Mouse (Mus musculus) cerebellum, adult 8-10 months (tissue): ENCODE measurements around the gene Vmn1r90.
"Not testable (repeated sequence)": the region's sequence is repeated elsewhere in the genome, so short reads cannot be mapped to it uniquely, and the experiment has no call there.

ENCODE experiments used
- DNase-seq: peaks from one replicate; pipeline ENCODE4 v3.0.0; 2022

Vmn1r90 gene

GRCm38 (mm10) chr7:14563406-14563805, at the start of gene Vmn1r90:
Gene Vmn1r90, minus strand, starts transcription at chr7:14563506.
- no peak for DNase-seq

GRCm38 (mm10) chr7:14593009-14593408, 29.7 kb upstream of the Vmn1r90 start:
- not testable (repeated sequence) for DNase-seq

GRCm38 (mm10) chr7:14552284-14552683, 11.0 kb downstream of the Vmn1r90 start:
- DNase-seq = no peak

- DNase-seq = no peak
Observed at GRCm38 (mm10) chr7:14525280-14525679, 38.0 kb downstream of the Vmn1r90 start.

DNA sequence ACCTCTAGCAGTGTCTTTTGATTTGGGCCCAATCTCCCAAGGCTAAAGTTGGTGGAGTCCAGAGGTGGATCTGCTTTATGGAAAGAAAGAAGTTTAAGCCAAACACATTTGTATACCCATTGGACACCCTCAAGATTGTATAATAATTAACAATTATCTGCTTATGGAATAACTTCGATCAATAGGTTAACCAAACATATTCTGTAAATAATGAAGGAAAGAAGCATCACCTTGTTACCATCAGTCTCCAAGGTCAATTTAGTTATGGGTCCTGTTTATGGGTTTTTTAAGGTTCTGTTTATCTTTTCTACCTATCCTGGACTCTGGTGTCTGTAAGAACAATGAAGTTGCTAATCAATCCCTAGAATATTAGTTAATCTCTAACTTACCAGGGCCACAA, 40.7 kb downstream of the Vmn1r90 start:
- no peak for DNase-seq

DNA sequence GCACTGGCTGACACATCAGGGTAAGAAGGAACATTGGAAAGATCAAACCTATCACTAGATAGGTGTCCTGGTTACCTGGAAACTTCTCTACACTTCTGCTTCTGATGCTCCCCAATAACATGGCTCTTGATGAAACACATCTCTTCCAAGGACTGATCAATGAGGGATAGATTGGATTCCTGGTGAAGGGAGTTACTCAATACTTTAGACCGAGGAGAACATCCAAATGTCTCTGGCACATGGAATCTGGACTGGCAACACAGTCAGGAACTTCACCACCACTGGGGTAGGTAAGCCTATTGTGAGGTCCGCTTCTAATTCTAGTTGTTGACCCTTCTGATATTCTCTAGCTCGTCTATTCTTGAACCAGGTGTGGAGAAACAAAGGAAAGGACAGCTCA, 45.0 kb downstream of the Vmn1r90 start:
- DNase-seq = no peak
